Mouse (Mus musculus) cerebral cortex, adult 2 months (tissue): Measurements from ENCODE around the gene Pip4k2a.

ENCODE experiments used
- WGBS: fragments of 180-500 bp; shearing (Covaris S2); methylation state at CpG from one replicate; pipeline ENCODE4 v1.1.7; 2018; 5-methylcytosine and 5-hydroxymethylcytosine counted together

Gene Pip4k2a

DNA sequence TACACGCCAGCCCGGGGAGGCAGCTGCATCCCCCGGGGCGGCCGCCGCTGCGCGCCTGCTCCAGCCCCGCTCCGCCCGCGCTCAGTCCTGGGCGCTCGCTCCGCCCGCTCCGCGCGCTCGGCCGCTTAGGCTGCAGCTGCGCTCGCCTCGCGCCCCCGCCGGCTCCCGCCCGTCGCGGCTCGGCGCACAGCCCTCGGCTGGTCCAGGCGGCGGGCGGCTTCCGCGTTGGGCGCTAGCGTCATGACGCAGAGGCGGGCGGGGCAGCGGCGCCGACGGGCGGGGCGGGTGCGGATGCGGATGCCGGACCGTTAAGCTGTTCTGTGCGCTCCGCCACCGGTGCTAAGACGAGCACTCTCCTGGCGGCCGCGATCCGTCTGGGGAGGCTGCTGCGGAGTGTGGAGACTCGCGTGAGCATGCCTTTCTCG, at the start of gene Pip4k2a, which contains the start of gene 4930426L09Rik:
Gene Pip4k2a (minus strand): TSS at position 73 of the 425 bp plus-strand sequence.
Gene 4930426L09Rik (plus strand): TSS at position 290 of the 425 bp plus-strand sequence.
- WGBS = under 1% methylated on average over 66 of the region's 66 CpGs

DNA sequence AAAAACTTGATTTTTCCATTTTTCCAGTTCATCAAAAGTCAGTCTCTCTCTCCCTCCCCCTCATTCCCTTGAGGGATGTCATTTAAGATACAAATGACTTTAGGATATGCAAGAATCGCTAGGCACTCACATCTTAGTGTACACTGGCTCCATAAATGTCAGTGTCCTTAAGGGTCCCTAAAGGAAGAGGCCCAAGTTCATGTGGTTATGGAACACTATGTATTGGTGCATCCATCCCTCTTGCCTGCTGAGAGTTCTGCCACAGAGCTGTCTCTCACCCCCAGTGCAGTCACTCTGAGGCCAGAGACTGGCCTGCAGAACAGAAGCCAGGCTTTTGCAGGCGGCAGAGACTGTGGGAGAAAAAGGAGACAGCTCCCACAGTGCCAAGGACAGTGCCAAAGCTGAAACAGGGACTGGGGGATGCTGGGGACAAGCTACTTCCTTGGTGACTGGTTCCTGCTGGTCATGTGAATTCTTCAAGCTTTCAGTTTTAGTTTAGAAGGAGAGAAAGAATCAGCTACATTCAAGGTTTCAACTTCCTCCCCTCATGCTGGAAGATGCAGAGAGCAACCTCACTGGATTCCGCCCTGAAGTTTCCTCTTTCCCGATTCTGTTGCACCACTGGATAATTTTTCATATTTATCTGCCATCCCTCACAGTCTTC, 40.1 kb upstream of the Pip4k2a start:
- WGBS = 69% methylated on average over 4 of the region's 4 CpGs

DNA sequence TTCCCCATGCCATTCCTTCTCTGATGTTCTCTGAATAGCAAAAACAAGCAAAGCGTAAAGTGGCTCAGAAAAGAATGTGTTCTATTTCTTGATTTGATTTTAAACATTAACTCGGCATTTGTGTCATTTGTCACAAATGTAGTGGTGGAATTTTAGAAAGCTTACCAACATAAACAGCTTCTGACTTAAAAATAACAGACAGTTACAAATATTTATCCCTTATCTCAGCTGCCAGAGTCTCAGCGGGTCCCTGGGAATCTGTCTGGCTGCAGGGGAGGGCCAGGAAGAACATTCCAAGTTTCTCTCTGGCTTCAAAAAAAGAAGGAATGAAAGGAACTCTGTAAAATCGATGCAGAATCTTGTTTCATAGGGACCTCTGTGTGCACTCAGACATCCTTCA, 39.5 kb upstream of the Pip4k2a start:
- 57% methylated on average over 4 of the region's 4 CpGs for WGBS

DNA sequence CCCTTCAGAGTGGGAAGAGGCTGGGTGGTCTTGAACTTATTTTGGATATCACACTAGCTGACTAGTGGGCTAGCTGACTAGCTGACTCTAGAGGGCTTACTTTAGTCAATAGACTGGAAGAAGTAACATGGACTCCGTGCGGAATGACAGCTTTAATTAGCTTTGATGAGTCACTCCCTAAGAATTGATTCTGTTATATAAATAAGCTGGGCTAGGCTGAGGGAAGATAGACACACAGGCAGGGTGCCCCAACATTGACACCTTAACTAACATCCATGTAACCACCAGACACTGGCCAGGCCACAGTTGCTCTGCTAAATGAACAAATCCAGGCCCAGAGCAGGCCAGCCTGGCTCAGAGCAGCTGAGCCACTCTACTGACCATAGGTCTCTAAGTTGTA, 26.9 kb upstream of the Pip4k2a start:
- WGBS = 62% methylated on average over 2 of the region's 2 CpGs

DNA sequence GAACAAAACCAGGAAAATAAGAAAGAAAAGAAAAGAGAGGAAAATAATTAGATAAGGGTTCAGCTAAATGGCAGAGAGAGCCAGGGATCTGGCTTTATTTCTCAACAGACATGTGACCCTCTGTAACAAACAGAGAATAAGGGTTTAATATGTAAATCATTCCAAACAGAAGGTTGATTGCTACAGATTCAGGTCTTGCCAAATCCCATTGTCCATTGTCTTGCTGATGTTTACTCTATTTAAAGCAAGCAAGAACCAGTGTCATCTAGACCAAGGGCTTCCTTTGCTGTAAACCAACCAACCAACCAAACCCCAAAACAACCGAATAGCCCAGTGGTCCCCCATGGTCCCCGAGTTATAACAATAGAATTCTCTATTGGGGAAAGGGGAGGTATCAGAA, 20.1 kb upstream of the Pip4k2a start:
- WGBS = 62% methylated on average over 2 of the region's 2 CpGs

DNA sequence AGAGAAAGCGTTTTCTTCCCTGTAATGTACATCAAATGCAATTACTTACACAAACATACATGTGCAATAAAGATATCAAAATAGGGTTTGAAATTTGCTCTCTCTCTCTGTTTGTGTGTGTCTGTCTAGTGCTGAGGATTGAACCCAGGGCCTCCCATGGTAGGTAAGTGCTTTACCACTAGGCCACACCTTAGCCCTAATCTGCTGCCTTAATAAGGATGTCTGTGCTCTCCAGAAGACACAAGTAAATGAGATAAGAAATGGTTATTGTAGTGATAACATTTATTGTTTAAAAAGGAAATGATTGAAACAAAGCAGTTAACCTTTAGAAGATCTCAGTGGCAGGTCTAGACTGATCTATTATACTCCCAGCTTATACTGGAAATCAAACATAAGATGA, 18.9 kb upstream of the Pip4k2a start:
- 92% methylated on average over 1 of the region's 1 CpGs for whole genome bisulfite sequencing

DNA sequence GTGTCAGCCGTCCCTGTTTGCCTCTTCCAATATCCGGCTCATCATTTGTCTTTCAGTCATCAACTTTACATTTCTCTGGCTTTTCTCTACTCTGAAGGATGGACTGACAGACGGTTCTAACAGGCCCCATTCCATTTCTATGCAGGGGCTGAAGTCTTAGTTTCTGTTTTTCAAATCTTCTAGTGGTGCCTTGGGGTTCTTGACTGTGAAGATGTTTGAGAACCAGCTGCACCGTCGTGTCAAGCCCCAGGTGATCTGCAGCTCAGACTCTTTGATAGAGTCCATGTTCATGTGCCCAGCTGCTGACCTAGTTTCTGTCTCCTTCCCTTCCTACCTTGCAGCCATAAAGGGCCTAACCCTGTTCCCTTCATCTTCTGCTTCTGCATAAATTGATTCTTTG, 18.4 kb upstream of the Pip4k2a start:
- 92% methylated on average over 5 of the region's 5 CpGs for WGBS

DNA sequence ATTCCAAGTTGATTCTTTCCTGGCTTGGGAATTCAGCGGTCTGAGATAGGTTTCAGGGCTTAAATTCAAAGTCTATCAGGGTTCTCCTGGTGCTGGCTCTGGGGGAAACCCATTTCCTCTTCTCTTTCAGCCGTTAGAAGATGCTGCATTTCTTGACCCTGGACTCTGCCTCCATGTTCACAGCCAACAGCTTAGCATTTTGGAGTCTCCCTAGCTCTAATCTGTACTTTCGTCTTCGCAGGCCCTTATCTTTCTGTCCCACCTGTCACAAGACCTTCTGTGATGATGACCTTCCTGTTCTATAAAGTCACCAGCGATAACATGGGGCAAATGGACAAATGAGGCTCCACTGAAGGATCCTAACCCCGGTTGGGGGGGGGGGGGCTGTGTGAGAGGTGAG, 13.5 kb upstream of the Pip4k2a start:
- WGBS = 83% methylated on average over 6 of the region's 6 CpGs

DNA sequence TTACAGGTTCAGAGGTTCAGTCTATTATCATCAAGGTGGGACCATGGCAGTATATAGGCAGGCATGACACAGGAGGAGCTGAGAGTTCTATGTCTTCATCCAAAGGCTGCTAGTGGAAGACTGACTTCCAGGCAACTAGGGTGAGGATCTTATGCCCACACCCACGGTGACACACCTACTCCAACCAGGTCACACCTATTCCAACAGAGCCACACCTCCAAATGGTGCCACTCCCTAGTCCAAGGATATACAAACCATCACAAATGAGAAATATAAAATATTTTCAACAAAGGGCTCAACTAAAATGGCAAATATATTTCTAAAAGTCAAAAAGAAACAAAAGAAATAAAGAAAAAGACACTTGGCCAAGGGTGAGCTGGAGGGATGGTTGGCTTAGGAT, 12.6 kb upstream of the Pip4k2a start:
- 89% methylated on average over 1 of the region's 1 CpGs for WGBS

DNA sequence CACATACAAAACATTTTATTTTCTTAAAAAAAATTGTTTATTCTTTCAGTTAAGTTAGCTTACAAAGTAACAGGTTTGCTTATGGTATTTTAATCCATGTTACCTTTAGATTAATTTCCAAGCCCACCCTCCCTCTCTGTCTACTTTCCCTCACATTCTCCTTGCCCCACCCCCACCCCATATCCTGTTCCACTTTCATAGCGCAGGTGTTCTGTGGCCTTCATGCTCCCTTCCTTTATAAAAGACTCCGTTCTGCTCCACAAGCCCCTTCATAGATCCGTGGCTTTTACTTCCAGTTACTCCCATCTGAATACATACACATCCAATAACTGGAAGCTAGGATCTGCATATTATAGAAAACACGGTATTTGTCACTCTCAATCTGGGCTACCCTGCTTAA, 9.7 kb upstream of the Pip4k2a start:
- WGBS = 85% methylated on average over 4 of the region's 4 CpGs

DNA sequence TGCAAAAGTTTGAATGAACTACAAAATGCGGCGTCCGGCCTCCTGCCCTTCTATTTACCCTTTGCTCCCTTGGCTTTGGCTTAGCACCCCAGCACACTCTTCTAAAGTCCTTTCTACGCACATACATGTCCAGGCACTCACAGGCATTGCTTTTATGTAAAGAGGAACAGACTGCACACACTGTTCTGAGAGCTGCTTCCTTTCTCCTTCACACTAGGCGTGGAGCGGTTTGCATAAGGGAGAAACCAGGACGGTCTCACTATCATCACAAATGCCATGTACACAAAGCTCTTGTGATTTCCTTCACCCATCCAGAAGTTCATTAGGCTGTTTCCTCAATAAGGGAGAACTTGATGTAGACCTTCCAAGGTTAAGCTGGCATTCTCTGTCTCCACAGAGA, 8.2 kb upstream of the Pip4k2a start:
- WGBS = 79% methylated on average over 7 of the region's 7 CpGs

DNA sequence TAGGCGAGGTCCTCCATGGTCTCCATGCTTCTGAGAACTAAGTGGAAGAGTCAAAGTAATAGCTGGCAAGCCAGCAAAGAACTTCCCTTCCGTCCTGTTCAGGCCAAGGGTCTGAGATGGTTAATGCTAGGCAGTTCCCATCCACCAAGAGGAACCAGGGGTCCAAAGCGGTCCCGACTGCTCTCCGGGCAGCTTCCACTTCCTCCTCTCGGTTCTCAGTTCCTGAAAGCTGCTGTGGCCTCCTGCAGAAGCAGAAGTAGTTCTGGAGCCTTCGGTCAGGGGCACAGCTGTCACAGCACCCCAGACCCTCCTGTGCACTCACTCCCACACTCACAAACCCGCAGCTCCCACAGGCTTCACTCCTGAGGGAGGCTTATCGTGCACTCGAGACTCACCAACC, 6.9 kb upstream of the Pip4k2a start:
- WGBS = 81% methylated on average over 10 of the region's 10 CpGs

DNA sequence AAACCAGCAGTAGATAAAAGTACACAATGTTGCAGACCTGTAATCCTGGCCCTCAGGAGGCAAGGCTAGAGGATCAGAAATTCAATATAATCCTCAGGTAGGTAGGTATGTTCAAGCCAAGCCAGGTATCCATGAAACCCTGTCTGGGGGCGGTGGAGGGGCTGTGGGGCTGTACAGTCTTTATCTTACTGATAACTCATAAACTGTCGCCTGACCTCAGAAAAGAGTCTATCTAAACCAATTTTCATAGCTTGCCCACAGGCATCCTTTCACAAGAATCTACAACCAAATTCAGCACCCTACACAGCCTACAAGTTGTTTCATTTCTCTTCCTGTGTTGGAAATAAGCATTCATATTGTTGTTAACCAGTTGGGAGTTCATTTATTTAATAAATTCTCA, 1.5 kb upstream of the Pip4k2a start:
- 93% methylated on average over 2 of the region's 2 CpGs for WGBS

DNA sequence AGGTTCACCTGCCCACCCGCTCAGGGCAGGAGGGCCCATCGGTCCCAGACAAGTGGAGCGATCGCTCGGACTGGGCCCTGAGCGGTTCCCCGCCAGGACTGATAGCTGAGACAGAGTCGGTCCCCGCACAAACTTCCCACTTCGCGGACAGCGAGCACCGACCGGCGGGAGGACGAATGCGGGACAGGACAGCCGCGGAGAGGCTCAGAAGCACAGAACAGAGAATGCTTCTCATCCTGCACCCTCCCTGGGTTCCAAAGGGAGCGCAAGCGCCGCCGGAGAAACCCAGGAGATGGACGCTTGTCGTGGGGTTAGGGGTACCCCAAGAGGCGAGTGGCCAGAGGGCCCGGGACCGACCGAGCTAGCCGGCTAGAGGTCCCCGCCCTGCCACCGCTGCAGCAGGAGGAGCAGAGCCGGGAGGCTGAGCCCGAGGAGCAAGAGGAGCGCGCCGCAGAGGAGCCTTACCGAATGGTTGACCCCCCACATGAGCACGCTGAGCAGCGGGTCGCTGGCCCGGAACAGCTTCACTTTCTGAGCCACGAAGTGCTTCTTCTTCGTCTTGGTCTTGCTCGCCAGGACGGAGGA, 447 bp downstream of the Pip4k2a start:
- WGBS = under 1% methylated on average over 46 of the region's 46 CpGs

DNA sequence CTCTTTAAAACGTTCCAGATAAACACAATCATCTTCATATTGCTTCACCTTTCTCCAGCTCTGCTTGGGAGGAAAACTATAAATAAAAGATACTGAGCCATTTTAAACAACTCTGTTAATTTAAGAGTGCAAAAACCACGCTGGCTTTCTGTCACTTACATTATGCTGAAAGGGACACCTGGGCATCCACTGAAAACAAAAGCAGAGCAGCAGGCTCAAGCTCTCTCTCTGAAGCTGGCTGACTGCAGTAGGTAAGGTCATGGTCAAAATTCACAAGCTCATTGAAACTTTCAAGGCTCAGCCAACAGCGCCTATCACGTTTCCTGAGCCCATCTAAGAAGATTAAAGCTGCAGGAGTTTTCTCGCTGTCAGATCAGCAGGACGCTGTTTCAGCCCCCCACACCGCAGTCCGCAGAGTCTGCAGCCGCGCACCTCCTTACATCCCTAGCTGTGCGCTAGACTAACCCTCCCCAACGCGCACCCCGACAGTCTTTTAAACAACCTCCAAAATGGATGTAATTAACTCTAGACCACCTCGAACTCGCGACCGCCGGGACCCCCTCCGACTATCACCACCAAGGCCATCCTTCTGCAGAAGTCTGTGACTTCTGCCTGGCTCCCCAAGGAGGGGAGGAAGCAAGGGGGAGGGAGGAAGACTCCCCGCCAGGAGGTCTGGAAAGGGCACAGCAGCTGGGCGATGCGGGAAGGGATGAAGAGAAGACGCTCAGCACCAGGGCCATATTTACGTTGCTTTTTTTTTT, 1.3 kb downstream of the Pip4k2a start:
- under 1% methylated on average over 25 of the region's 25 CpGs for WGBS

DNA sequence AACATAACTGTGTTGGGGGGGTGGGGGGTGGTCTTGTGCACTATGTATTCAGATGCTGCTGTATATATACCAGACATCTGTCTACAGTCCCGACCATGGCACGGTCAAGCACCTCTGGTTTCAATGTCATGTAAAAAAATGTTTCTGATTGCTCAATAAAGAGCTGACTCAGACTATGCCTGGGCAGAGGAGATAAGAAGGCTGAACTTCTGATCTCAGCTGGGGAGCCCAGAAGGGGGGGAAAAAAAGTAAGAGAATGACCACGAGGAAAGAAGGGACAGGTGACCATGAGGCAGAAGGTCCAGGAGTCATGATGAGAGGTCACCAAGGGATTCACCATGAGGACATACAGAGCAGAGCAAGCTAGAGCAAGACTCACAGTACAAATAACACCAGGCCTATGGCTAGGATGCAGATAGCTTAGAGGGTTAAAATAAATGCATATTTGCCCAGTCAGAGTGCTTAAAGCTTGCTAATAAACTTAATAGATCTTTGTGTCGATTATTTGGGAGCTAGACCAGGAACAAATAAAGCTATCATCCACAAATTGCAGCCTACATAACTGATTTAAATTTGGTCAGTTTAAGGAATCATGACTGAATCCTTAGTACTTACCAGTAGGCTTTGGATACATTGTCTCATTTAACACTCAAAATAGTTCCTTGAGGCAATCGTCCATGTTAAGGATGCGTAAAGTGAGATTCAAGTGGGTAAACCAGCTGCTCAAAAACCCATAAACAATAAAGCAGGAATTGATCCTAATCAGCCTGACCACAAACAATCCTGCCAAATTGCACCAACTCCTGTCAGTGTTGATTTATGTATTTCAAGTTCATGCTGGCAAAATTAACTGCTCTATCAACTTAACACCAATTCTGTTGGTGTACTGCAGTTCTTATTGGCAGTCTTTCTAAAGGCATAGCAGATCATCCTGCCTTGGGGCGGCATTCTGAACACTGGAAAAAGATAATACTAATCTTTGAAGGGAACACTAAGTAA, 5.1 kb downstream of the Pip4k2a start:
- 79% methylated on average over 7 of the region's 7 CpGs for whole genome bisulfite sequencing

DNA sequence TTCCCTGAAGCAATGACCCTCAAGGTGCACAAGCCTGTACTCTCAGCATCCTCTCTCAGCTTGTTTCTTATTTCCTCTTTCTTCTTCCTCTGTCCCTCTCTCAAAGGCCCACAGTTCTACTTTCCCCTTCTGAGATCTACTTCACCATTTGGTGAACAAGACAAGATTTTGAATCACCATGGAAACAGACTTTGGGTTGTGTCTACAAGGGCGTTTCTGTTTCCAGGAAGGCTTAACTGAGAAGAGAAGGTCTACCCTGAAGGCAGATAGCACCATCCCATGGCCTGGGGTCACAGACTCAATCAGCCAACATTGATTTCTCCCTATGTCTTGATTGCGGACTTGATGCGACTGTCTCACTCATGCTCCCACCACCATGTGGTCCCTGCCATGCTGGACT, 9.0 kb downstream of the Pip4k2a start:
- 83% methylated on average over 3 of the region's 3 CpGs for WGBS

DNA sequence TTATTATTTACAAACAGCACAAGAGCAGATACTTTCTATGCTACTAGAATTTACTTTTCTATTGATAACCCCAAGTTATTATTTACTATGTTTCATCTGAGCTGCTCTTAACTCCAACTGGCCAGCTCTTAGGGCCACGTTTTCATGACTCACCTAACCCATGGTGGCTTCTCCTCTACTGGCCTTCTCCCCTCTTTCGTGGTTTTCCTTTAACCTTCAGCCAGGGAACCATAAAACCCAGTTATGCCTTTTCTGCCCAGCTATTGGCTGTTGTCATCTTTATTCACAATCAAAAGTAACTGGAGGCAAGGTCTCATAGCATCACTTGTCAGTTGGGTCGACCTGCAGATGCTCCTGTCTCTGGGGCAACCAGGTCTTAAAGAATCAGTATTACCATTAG, 12.4 kb downstream of the Pip4k2a start:
- 91% methylated on average over 3 of the region's 3 CpGs for WGBS

DNA sequence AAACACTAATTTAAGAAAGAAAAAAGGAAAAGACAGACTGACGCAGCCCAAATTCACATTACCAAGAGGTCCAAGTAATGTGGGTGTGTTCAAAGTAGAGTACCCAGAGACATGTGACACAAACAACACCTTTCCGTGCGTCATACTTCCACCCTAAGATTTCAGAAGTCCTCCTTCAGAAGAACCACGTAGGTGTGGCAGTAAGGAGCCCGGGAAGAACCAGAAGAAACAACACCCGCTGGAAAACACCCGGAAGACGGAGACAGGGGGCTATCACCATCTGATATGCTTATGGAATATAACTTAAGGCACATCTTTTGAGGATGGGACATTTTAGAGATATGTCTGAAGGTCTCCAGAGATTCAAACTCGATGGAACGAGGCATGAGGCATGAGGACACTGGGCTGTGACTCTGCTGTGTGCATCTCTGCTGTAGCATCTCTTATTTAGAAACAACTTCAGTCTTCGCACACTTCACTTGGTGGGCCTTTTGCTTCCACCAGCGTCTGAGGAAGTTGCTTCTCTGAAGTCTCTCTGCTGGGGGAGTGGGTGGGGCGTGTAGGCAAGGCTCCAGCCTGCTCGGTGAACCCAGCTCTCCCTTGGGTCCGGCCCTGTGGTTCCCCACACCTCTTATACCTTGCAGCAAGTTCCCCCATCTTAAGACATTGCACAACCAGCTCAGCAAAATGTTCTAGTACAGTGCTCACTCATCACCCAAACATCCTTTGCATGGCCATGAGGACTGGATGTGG, 13.7 kb downstream of the Pip4k2a start:
- 86% methylated on average over 15 of the region's 15 CpGs for WGBS

DNA sequence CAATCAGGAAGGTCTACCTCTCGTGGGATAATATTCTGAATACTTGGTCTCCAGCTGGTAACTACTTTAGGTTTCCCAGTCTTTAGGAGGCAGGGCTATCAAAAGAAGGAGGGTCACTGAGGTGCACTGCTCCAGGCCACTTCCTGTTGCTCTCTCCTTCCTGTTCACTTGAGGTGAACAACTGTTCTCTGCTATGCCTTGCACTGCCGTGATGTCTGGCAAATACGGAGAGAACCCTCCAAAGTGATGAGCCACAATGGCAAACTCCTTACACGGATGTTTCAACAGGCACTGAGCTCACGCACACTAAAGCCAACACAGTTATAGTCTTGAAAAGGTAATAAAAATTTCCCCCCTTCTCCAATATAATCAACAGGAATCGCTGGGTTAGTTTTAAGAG, 15.3 kb downstream of the Pip4k2a start:
- 85% methylated on average over 6 of the region's 6 CpGs for WGBS

DNA sequence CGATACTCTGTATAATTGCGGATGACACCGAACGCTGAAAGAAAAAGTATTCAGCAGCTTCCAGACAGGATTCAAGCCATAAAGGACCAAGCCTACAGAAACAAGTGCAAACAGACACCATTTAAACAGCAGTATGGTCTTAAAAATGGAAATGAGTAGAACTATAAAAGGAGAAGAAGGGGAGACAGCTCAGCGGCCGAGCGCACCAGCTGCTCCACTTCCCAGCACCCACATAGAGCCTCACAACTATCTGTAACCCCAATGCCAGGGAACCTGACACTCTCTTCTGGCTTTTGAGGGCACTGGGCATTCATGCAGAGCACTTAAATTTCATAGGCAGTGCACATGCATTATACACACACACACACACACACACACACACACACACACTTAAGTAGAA, 18.3 kb downstream of the Pip4k2a start:
- 40% methylated on average over 7 of the region's 7 CpGs for WGBS
